ENCODE assay signal across 14 mouse cellular contexts in the genomic region with DNA sequence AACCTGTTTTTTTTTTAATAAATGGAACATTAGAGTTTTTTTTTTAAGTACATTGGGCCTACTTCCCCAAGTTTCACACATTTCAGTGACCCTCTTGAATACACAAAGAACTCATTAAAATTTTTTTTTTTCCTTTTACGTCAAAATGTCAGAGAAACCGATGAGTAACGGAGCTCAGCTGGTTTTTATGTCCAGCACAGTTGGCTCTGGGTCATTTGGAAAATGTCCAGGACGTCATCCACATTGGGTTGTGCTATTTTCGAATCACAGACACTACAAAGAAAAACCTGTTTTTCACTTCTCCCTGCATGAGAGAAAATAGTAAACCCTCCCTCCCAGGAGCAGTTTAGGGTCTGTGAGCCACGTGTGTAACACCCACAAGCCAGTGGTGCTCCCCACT. TPM values are rescaled to one million over a fixed set of nuclear protein-coding genes. Genes with fewer than 3 reads are reported as not detected.
DNase-seq lines count a peak whose midpoint lies in the region; ATAC-seq and TF ChIP-seq lines count a peak whose summit lies in the region.
"Had no signal": no experiment of that assay in that cellular context is flagged by ENCODE, and none has a peak within 500 bp of the region (broad histone marks: within the 10 kb centered on the region; RNA-seq: fewer than 3 reads in every experiment).

No protein-coding gene starts in this region.

- H3K4me1 ChIP-seq in forebrain, embryonic 14.5 days (ENCODE audit: control insufficient read depth, insufficient read depth, low read length), result no peaks in the 10 kb centered on the region
- H3K4me1 ChIP-seq in forebrain, embryonic 15.5 days, result no peaks in the 10 kb centered on the region
- H3K4me1 ChIP-seq: forebrain, embryonic 10.5 days had no signal

- peak; percentile 1 for DNase-seq in forebrain, embryonic 14.5 days (ENCODE audit: low spot score)
- peak; percentile 16 for DNase-seq in layer of hippocampus, adult 11-12 months (ENCODE audit: low spot score)
- DNase-seq in layer of hippocampus, adult 2 months (ENCODE audit: low spot score in 2 of 2), result no peak
- DNase-seq in NIH3T3 (ENCODE audit: low read depth), result peak; percentile 81
- peak; percentile 17 for DNase-seq in gastrocnemius, postnatal 14 days
- no peak for DNase-seq in frontal cortex, postnatal 10 days (ENCODE audit: low spot score in 2 of 2)
- no peak for DNase-seq in B cell, adult 2 months
- DNase-seq: thymus, postnatal 14 days had no signal

- ATAC-seq in forebrain, embryonic 14.5 days, result no peak
- no peak for ATAC-seq in forebrain, embryonic 15.5 days (replicated peaks)

- TF ChIP-seq CTCF in layer of hippocampus, adult 2 months (conservative IDR thresholded peaks at IDR 0.05), result no peak

- H3K4me3 ChIP-seq in forebrain, embryonic 14.5 days (ENCODE audit: low read depth, low read length), result no peak overlapping the region
- H3K4me3 ChIP-seq in forebrain, embryonic 15.5 days, result no peak overlapping the region
- no peak overlapping the region for H3K4me3 ChIP-seq in layer of hippocampus, adult 2 months
- H3K4me3 ChIP-seq: forebrain, embryonic 10.5 days had no signal

- no peaks in the 10 kb centered on the region for H3K36me3 ChIP-seq in forebrain, embryonic 14.5 days (ENCODE audit: control insufficient read depth, insufficient read depth, low read length)
- H3K36me3 ChIP-seq in forebrain, embryonic 15.5 days, result no peaks in the 10 kb centered on the region
- H3K36me3 ChIP-seq: forebrain, embryonic 10.5 days had no signal

- intact Hi-C loops in gastrocnemius, postnatal 14 days (cut with DNase I; ENCODE audit: low total_unique reads), result no loop called here

- H3K27ac ChIP-seq in forebrain, embryonic 14.5 days (ENCODE audit: low read depth, low read length), result no peak overlapping the region
- H3K27ac ChIP-seq in forebrain, embryonic 15.5 days (replicated peaks), result no peak overlapping the region
- H3K27ac ChIP-seq in layer of hippocampus, adult 2 months, result no peak overlapping the region
- H3K27ac ChIP-seq: forebrain, embryonic 10.5 days; macrophage had no signal

- WGBS in forebrain, embryonic 14.5 days, result 68% methylated on average over 6 of the region's 6 CpGs
- 53% methylated on average over 6 of the region's 6 CpGs for WGBS in forebrain, embryonic 15.5 days

- H3K9me3 ChIP-seq in forebrain, embryonic 14.5 days (replicated peaks; ENCODE audit: control insufficient read depth, low read length), result no peaks in the 10 kb centered on the region; the same call in 1 of the 2 replicates
- H3K9me3 ChIP-seq in forebrain, embryonic 15.5 days, result no peaks in the 10 kb centered on the region
- H3K9me3 ChIP-seq: forebrain, embryonic 10.5 days had no signal

- no peak overlapping the region for H3K9ac ChIP-seq in forebrain, embryonic 14.5 days (ENCODE audit: low read length)
- no peak overlapping the region for H3K9ac ChIP-seq in forebrain, embryonic 15.5 days (replicated peaks)

- no peak overlapping the region for H3K4me2 ChIP-seq in forebrain, embryonic 14.5 days (ENCODE audit: low read length)
- no peak overlapping the region for H3K4me2 ChIP-seq in forebrain, embryonic 15.5 days (replicated peaks)

- no peaks in the 10 kb centered on the region for H3K27me3 ChIP-seq in forebrain, embryonic 14.5 days (replicated peaks; ENCODE audit: control insufficient read depth, insufficient read depth, low read length)
- no peaks in the 10 kb centered on the region for H3K27me3 ChIP-seq in forebrain, embryonic 15.5 days

RNA-seq across cellular contexts. Expression of gene Ifng, which starts 25.6 kb away (rescaled TPM):
- not detected in 2 replicates for polyA plus RNA-seq in forebrain, embryonic 14.5 days (2014; fragmentation: Nextera tagmentation; extraction: Ambion mirVana)
- not detected in 2 replicates for polyA plus RNA-seq in forebrain, embryonic 15.5 days (2015; fragmentation: Nextera tagmentation; extraction: Ambion mirVana)
- not detected for total RNA-seq in layer of hippocampus, adult 2 months (2021)
- not detected for total RNA-seq in gastrocnemius, postnatal 14 days (2021)
- total RNA-seq: heart, adult 18-20 months; layer of hippocampus, adult 8-10 months had no signal
- polyA plus RNA-seq: forebrain, embryonic 10.5 days; limb, embryonic 11.5 days; macrophage had no signal

Comparison
In these comparisons a context has a peak if more than half of its experiments do, and no peak if none do; other contexts are left out.
1. DNase-seq: peak in forebrain, embryonic 14.5 days (single experiment), layer of hippocampus, adult 11-12 months (single experiment), NIH3T3 (single experiment) and gastrocnemius, postnatal 14 days (single experiment); none in layer of hippocampus, adult 2 months (0 of 2), frontal cortex, postnatal 10 days (0 of 2) and B cell, adult 2 months (0 of 2).